Mouse (Mus musculus): ENCODE data around the gene A930033H14Rik.

GRCm38 (mm10) chr10:69217127-69217690 lies 4.3 kb upstream of the A930033H14Rik start:
- no peak for TF ChIP-seq CTCF (IDR thresholded peaks at IDR 0.05; ENCODE audit: low read depth, low read length)
- no peak for TF ChIP-seq POLR2A (IDR thresholded peaks at IDR 0.05; ENCODE audit: borderline replicate concordance, low read depth, low read length)

All from bone marrow macrophage, adult 2 months (primary cell).